8 mouse cellular contexts compared by ENCODE assay signal in genomic region chr4:58911069-58911830, GRCm38 (mm10). TPM values are rescaled to one million over a fixed set of nuclear protein-coding genes. Genes with fewer than 3 reads are reported as not detected.
DNase-seq lines count a peak whose midpoint lies in the region; ATAC-seq and TF ChIP-seq lines count a peak whose summit lies in the region.

No protein-coding gene starts in this region.

- H3K9me3 ChIP-seq in forebrain, embryonic 11.5 days (ENCODE audit: control insufficient read depth, low read length) = no peaks in the 10 kb centered on the region
- H3K9me3 ChIP-seq in heart, postnatal 0 days (replicated peaks; ENCODE audit: control insufficient read depth, low read length) = no peaks in the 10 kb centered on the region
- H3K9me3 ChIP-seq in liver, postnatal 0 days (ENCODE audit: low read length) = no peaks in the 10 kb centered on the region

- 1% methylated on average over 47 of the region's 56 CpGs for WGBS in forebrain, embryonic 11.5 days
- WGBS in heart, postnatal 0 days = under 1% methylated on average over 56 of the region's 56 CpGs
- WGBS in liver, postnatal 0 days (ENCODE audit: insufficient replicate concordance) = 3% methylated on average over 54 of the region's 56 CpGs

- no peaks in the 10 kb centered on the region for H3K36me3 ChIP-seq in forebrain, embryonic 11.5 days (ENCODE audit: control insufficient read depth, insufficient read depth, low read length)
- H3K36me3 ChIP-seq in heart, postnatal 0 days (replicated peaks; ENCODE audit: control insufficient read depth, insufficient read depth, low read length) = no peaks in the 10 kb centered on the region
- H3K36me3 ChIP-seq in liver, postnatal 0 days (replicated peaks; ENCODE audit: insufficient read depth, low read length) = no peaks in the 10 kb centered on the region

- no peak for TF ChIP-seq CTCF in heart, postnatal 0 days (IDR thresholded peaks at IDR 0.05; ENCODE audit: low read depth)
- TF ChIP-seq CTCF in liver, postnatal 0 days (IDR thresholded peaks at IDR 0.05; ENCODE audit: low read depth) = no peak

- H3K27ac ChIP-seq in forebrain, embryonic 11.5 days (ENCODE audit: low read depth, low read length) = peak overlapping the region; percentile 93
- peak overlapping the region; percentile 99 for H3K27ac ChIP-seq in heart, postnatal 0 days (ENCODE audit: low read depth)
- peak overlapping the region; percentile 98 for H3K27ac ChIP-seq in liver, postnatal 0 days (ENCODE audit: low read depth)

- H3K27me3 ChIP-seq in forebrain, embryonic 11.5 days (ENCODE audit: control insufficient read depth, insufficient read depth, low read length) = no peaks in the 10 kb centered on the region
- H3K27me3 ChIP-seq in heart, postnatal 0 days (ENCODE audit: control insufficient read depth, insufficient read depth, low read length) = no peaks in the 10 kb centered on the region
- no peaks in the 10 kb centered on the region for H3K27me3 ChIP-seq in liver, postnatal 0 days (ENCODE audit: insufficient read depth, low read length)

- peak overlapping the region; percentile 61 for H3K4me2 ChIP-seq in forebrain, embryonic 11.5 days (ENCODE audit: low read depth, low read length, severe bottlenecking)
- H3K4me2 ChIP-seq in heart, postnatal 0 days (ENCODE audit: low read depth, low read length) = peak overlapping the region; percentile 66
- H3K4me2 ChIP-seq in liver, postnatal 0 days (ENCODE audit: low read depth, low read length) = peak overlapping the region; percentile 88

- DNase-seq in CD8-positive naive resting alpha-beta T cell, adult 2 months (ENCODE audit: low read depth in 2 of 2, low spot score in 2 of 2) = peak; percentile 39 to 47
- DNase-seq in brain, embryonic 18.5 days (ENCODE audit: low read depth, low spot score) = peak; percentile 32
- DNase-seq in forebrain, embryonic 11.5 days (ENCODE audit: low spot score) = peak; percentile 86
- DNase-seq in heart, postnatal 0 days (ENCODE audit: low spot score) = peak; percentile 74
- DNase-seq in kidney, postnatal 36 days = peak; percentile 35 to 71
- DNase-seq in liver, postnatal 0 days = peak; percentile 70
- peak; percentile 47 for DNase-seq in thymus, adult 18-20 months

- peak overlapping the region; percentile 93 for H3K4me3 ChIP-seq in forebrain, embryonic 11.5 days (ENCODE audit: low read depth, low read length)
- H3K4me3 ChIP-seq in heart, postnatal 0 days (ENCODE audit: low read depth, low read length) = peak overlapping the region; percentile 86
- H3K4me3 ChIP-seq in liver, postnatal 0 days (ENCODE audit: low read depth, low read length) = peak overlapping the region; percentile 83

- peak; percentile 58 for ATAC-seq in forebrain, embryonic 11.5 days (replicated peaks; ENCODE audit: low FRiP score)
- ATAC-seq in heart, postnatal 0 days (ENCODE audit: insufficient read depth, low read depth) = peak; percentile 62
- ATAC-seq in liver, postnatal 0 days = peak; percentile 58
- ATAC-seq in neutrophil, adult 5-6 weeks (ENCODE audit: extremely low read depth, insufficient number of reproducible peaks, low FRiP score, poor library complexity, severe bottlenecking) = peak; percentile 1; the same call in 1 of the 2 replicates

- peaks cover 6% of the 10 kb centered on the region; the same call in 1 of the 2 replicates for H3K4me1 ChIP-seq in forebrain, embryonic 11.5 days (replicated peaks; ENCODE audit: control insufficient read depth, insufficient read depth, low read length)
- peaks cover 12% of the 10 kb centered on the region; the same call in 1 of the 2 replicates for H3K4me1 ChIP-seq in heart, postnatal 0 days (ENCODE audit: control insufficient read depth, insufficient read depth)
- H3K4me1 ChIP-seq in liver, postnatal 0 days (ENCODE audit: insufficient read depth) = peaks cover 18% of the 10 kb centered on the region

- no peak for TF ChIP-seq EP300 in heart, postnatal 0 days (IDR thresholded peaks at IDR 0.05; ENCODE audit: low read depth)
- TF ChIP-seq EP300 in liver, postnatal 0 days (IDR thresholded peaks at IDR 0.05; ENCODE audit: low read depth) = no peak

- peak overlapping the region; percentile 96 for H3K9ac ChIP-seq in forebrain, embryonic 11.5 days (ENCODE audit: low read length)
- H3K9ac ChIP-seq in heart, postnatal 0 days (replicated peaks; ENCODE audit: low read depth, low read length) = peak overlapping the region; percentile 99
- H3K9ac ChIP-seq in liver, postnatal 0 days (replicated peaks) = peak overlapping the region; percentile 89

RNA-seq across cellular contexts. Expression of gene Ecpas, which starts 1.3 kb away (rescaled TPM):
- polyA plus RNA-seq in forebrain, embryonic 11.5 days (2014; fragmentation: Nextera tagmentation; extraction: Ambion mirVana) = 39.3 and 43.2 TPM in 2 replicates
- total RNA-seq in heart, postnatal 0 days (2014; rRNA removed; ENCODE audit: low replicate concordance) = 38.0 and 62.9 TPM in 2 replicates
- 21.5 and 26.7 TPM in 2 replicates for polyA plus RNA-seq in heart, postnatal 0 days (2015; fragmentation: Nextera tagmentation; extraction: Ambion mirVana)
- polyA plus RNA-seq in liver, postnatal 0 days (2015; fragmentation: Nextera tagmentation; extraction: Ambion mirVana) = 9.1 and 13.0 TPM in 2 replicates
- total RNA-seq in neutrophil, adult 5-6 weeks (2017) = 62.5 and 75.9 TPM in 2 replicates

RNA-seq across cellular contexts. Expression of gene Zkscan16, which starts 32.2 kb away (rescaled TPM):
- polyA plus RNA-seq in forebrain, embryonic 11.5 days (2014; fragmentation: Nextera tagmentation; extraction: Ambion mirVana) = 1.2 TPM in 2 replicates
- total RNA-seq in heart, postnatal 0 days (2014; rRNA removed; ENCODE audit: low replicate concordance) = not detected in 2 replicates
- 0.05 TPM in 1 of 2 replicates, not detected in the other for polyA plus RNA-seq in heart, postnatal 0 days (2015; fragmentation: Nextera tagmentation; extraction: Ambion mirVana)
- polyA plus RNA-seq in liver, postnatal 0 days (2015; fragmentation: Nextera tagmentation; extraction: Ambion mirVana) = 0.06 TPM in 1 of 2 replicates, not detected in the other
- 0.74 and 0.81 TPM in 2 replicates for total RNA-seq in neutrophil, adult 5-6 weeks (2017)

Comparison
In these comparisons a context has a peak if more than half of its experiments do, and no peak if none do; other contexts are left out.
1. Peak in every context shown above with its lines: DNase-seq, ATAC-seq, H3K4me3 ChIP-seq and H3K27ac ChIP-seq.
2. DNase-seq: peak in every context shown above with its lines; median percentile 86 in forebrain, embryonic 11.5 days; 74 in heart, postnatal 0 days; 70 in liver, postnatal 0 days; 53 in kidney, postnatal 36 days; 47 in thymus, adult 18-20 months; 43 in CD8-positive naive resting alpha-beta T cell, adult 2 months; 32 in brain, embryonic 18.5 days.
3. ATAC-seq: peak in every context shown above with its lines; median percentile 62 in heart, postnatal 0 days; 58 in forebrain, embryonic 11.5 days; 58 in liver, postnatal 0 days; 1 in neutrophil, adult 5-6 weeks.